Mouse (Mus musculus) MEL (cell line): ENCODE data around the gene Slc35b4. TPM values are rescaled to one million over a fixed set of nuclear protein-coding genes. Genes with fewer than 3 reads are reported as not detected.

Experiments used
- DNase-seq: peaks from one replicate; pipeline ENCODE4 v3.0.0; 2011; ENCODE audit warnings: low read depth, low spot score
- H3K27ac ChIP-seq: 2 replicates; pipeline ENCODE4 v1.5.1; 2012; ENCODE audit warnings: low read depth, mild to moderate bottlenecking, control low read depth, low read length, moderate library complexity; ENCODE audit not compliant: control insufficient read depth
- H3K27me3 ChIP-seq, 2 experiments: fragments of 150-350 bp in 1 of 2; sonication (generic) in 1 of 2; 2 replicates each; pipeline ENCODE4 v1.6.1; 2012; ENCODE audit warnings: low read length in 2 of 2, mild to moderate bottlenecking in 2 of 2, improper control_type of control experiment in 1 of 2, moderate library complexity in 1 of 2; ENCODE audit not compliant: insufficient read depth in 2 of 2, control insufficient read depth in 1 of 2
- H3K36me3 ChIP-seq, 2 experiments: 2 replicates each; pipeline ENCODE4 v1.6.1; 2012 to 2014; ENCODE audit warnings: low read length in 2 of 2, improper control_type of control experiment in 1 of 2, inconsistent platforms in 1 of 2, mild to moderate bottlenecking in 1 of 2; ENCODE audit not compliant: insufficient read depth in 2 of 2, control insufficient read depth in 1 of 2
- H3K4me1 ChIP-seq, 2 experiments: fragments of 150-350 bp in 1 of 2; sonication (generic) in 1 of 2; 2 replicates each; pipeline ENCODE4 v1.6.1; 2012; ENCODE audit warnings: low read length in 2 of 2, improper control_type of control experiment in 1 of 2, mild to moderate bottlenecking in 1 of 2; ENCODE audit not compliant: insufficient read depth in 2 of 2, control insufficient read depth in 1 of 2
- H3K4me3 ChIP-seq, 2 experiments: fragments of 150-350 bp in 1 of 2; sonication (generic) in 1 of 2; 2 replicates each; pipeline ENCODE4 v1.5.1; 2012; ENCODE audit warnings: low read depth in 2 of 2, low read length in 2 of 2, mild to moderate bottlenecking in 2 of 2, moderate library complexity in 2 of 2, control low read depth in 1 of 2, improper control_type of control experiment in 1 of 2; ENCODE audit not compliant: control insufficient read depth in 1 of 2, insufficient read depth in 1 of 2
- H3K79me2 ChIP-seq: 2 replicates; pipeline ENCODE4 v1.6.1; 2012; ENCODE audit warnings: mild to moderate bottlenecking, low read length, moderate library complexity; ENCODE audit not compliant: control insufficient read depth, poor library complexity, insufficient read depth
- H3K9ac ChIP-seq: 2 replicates; pipeline ENCODE4 v1.6.1; 2012; ENCODE audit warnings: low read depth, mild to moderate bottlenecking, control low read depth, low read length, moderate library complexity; ENCODE audit not compliant: control insufficient read depth, poor library complexity, severe bottlenecking
- H3K9me3 ChIP-seq: fragments of 150-350 bp; sonication (generic); replicated peaks from 2 replicates; pipeline ENCODE4 v1.6.1; 2012; ENCODE audit warnings: mild to moderate bottlenecking, low read length, improper control_type of control experiment, moderate library complexity; ENCODE audit not compliant: insufficient read depth
- CHD1 ChIP-seq: IDR thresholded peaks from 2 replicates; pipeline ENCODE4 v1.6.1; 2012; ENCODE audit warnings: low read depth, mild to moderate bottlenecking, inconsistent platforms, low read length, improper control_type of control experiment
- CHD2 ChIP-seq: IDR thresholded peaks from 2 replicates; pipeline ENCODE4 v1.6.1; 2011; ENCODE audit warnings: low read length, improper control_type of control experiment
- ETS1 ChIP-seq: IDR thresholded peaks from 2 replicates; pipeline ENCODE4 v1.6.1; 2012; ENCODE audit warnings: low read depth, mild to moderate bottlenecking, inconsistent platforms, low read length, improper control_type of control experiment, moderate library complexity
- GATA1 ChIP-seq: IDR thresholded peaks from 2 replicates; pipeline ENCODE4 v1.6.1; 2011; ENCODE audit warnings: low read depth, low read length, improper control_type of control experiment
- HCFC1 ChIP-seq: IDR thresholded peaks from 2 replicates; pipeline ENCODE4 v1.6.1; 2012; ENCODE audit warnings: low read depth, mild to moderate bottlenecking, inconsistent platforms, low read length, improper control_type of control experiment, moderate library complexity
- JUND ChIP-seq: IDR thresholded peaks from 2 replicates; pipeline ENCODE4 v1.6.1; 2011; ENCODE audit warnings: low read depth, mild to moderate bottlenecking, improper control_type of control experiment, low read length
- KAT2A ChIP-seq: conservative IDR thresholded peaks from 2 replicates; pipeline ENCODE4 v1.6.1; 2012; ENCODE audit warnings: low read depth, low read length, improper control_type of control experiment, inconsistent platforms
- MAFK ChIP-seq: IDR thresholded peaks from 2 replicates; pipeline ENCODE4 v1.6.1; 2011; ENCODE audit warnings: low read depth, mild to moderate bottlenecking, low read length, improper control_type of control experiment, borderline replicate concordance
- MAX ChIP-seq: IDR thresholded peaks from 2 replicates; pipeline ENCODE4 v1.6.1; 2011; ENCODE audit warnings: low read length, improper control_type of control experiment
- MEF2A ChIP-seq: IDR thresholded peaks from 2 replicates; pipeline ENCODE4 v1.6.1; 2014; ENCODE audit warnings: low read depth, mild to moderate bottlenecking, inconsistent platforms, low read length, improper control_type of control experiment; ENCODE audit not compliant: poor library complexity, insufficient replicate concordance, severe bottlenecking; ENCODE audit errors: extremely low read depth
- MXI1 ChIP-seq: IDR thresholded peaks from 2 replicates; pipeline ENCODE4 v1.6.1; 2011; ENCODE audit warnings: mild to moderate bottlenecking, low read depth, low read length, improper control_type of control experiment
- MYC ChIP-seq: IDR thresholded peaks from 2 replicates; pipeline ENCODE4 v1.6.1; 2011; ENCODE audit warnings: low read depth, mild to moderate bottlenecking, low read length, improper control_type of control experiment, moderate library complexity
- NRF1 ChIP-seq: IDR thresholded peaks from 2 replicates; pipeline ENCODE4 v1.6.1; 2014; ENCODE audit warnings: low read depth, mild to moderate bottlenecking, inconsistent platforms, low read length, improper control_type of control experiment, moderate library complexity; ENCODE audit not compliant: poor library complexity, insufficient read depth, severe bottlenecking
- POLR2A ChIP-seq, 2 experiments: IDR thresholded peaks; 2 replicates each; pipeline ENCODE4 v1.6.1; 2011 to 2012; ENCODE audit warnings: low read length in 2 of 2, mild to moderate bottlenecking in 2 of 2, control low read depth in 1 of 2, improper control_type of control experiment in 1 of 2, low read depth in 1 of 2, moderate library complexity in 1 of 2; ENCODE audit not compliant: control insufficient read depth in 1 of 2, insufficient read depth in 1 of 2, poor library complexity in 1 of 2
- POLR2AphosphoS2 ChIP-seq: IDR thresholded peaks from 2 replicates; pipeline ENCODE4 v1.6.1; 2011; ENCODE audit warnings: low read length, improper control_type of control experiment
- POLR2AphosphoS5 ChIP-seq: IDR thresholded peaks from 2 replicates; pipeline ENCODE4 v1.6.1; 2012; ENCODE audit warnings: low read depth, borderline replicate concordance, mild to moderate bottlenecking, inconsistent platforms, low read length, moderate library complexity, mixed read lengths
- TBP ChIP-seq: IDR thresholded peaks from 2 replicates; pipeline ENCODE4 v1.8.0; 2011; ENCODE audit warnings: low read depth, low read length, improper control_type of control experiment
- TCF12 ChIP-seq: IDR thresholded peaks from 2 replicates; pipeline ENCODE4 v1.6.1; 2014; ENCODE audit warnings: low read depth, mild to moderate bottlenecking, inconsistent platforms, low read length, improper control_type of control experiment, moderate library complexity
- USF1 ChIP-seq: IDR thresholded peaks from 2 replicates; pipeline ENCODE4 v1.6.1; 2014; ENCODE audit warnings: low read depth, mild to moderate bottlenecking, inconsistent platforms, low read length, improper control_type of control experiment, moderate library complexity
- ZC3H11A ChIP-seq: IDR thresholded peaks from 2 replicates; pipeline ENCODE4 v1.6.1; 2012; ENCODE audit warnings: low read depth, mild to moderate bottlenecking, inconsistent platforms, low read length, improper control_type of control experiment
- ZKSCAN1 ChIP-seq: IDR thresholded peaks from 2 replicates; pipeline ENCODE4 v1.6.1; 2012; ENCODE audit warnings: low read depth, mild to moderate bottlenecking, inconsistent platforms, low read length, improper control_type of control experiment, moderate library complexity
- ZMIZ1 ChIP-seq: IDR thresholded peaks from 2 replicates; pipeline ENCODE4 v1.6.1; 2012; ENCODE audit warnings: low read depth, mild to moderate bottlenecking, inconsistent platforms, low read length, improper control_type of control experiment, moderate library complexity
- polyA plus RNA-seq, 2 experiments: library from polyadenylated mRNA; stranded (reverse) in 1 of 2; unstranded in 1 of 2; fragments of >175 nt in 1 of 2; fragments of >200 nt in 1 of 2; gene quantifications; 2 replicates each; pipeline versions ENCODE4 v1.2.1 to v1.2.4; 2012; ENCODE audit warnings: low replicate concordance in 2 of 2, low read depth in 1 of 2; ENCODE audit not compliant: insufficient read length in 2 of 2, insufficient read depth in 1 of 2, missing spikeins in 1 of 2
- total RNA-seq: library from RNA; depleted of rRNA; stranded (reverse); fragments of 300-350 nt; gene quantifications from 2 replicates; pipeline ENCODE4 v1.2.3, GENCODE M21; 2012

Slc35b4 gene
- total and polyA plus RNA-seq, 3 experiments: 6.1 to 10.7 TPM; not detected in 1

GRCm38 (mm10) chr6:34138366-34138765 is 38.5 kb downstream of the Slc35b4 start:
- no peaks in the 10 kb centered on the region for H3K79me2 ChIP-seq
- TF ChIP-seq TCF12: no peak
- TF ChIP-seq ETS1: no peak
- TF ChIP-seq ZMIZ1: no peak
- no peak for TF ChIP-seq MAX
- TF ChIP-seq MAFK: no peak
- TF ChIP-seq USF1: no peak
- TF ChIP-seq POLR2AphosphoS5: no peak
- no peak for TF ChIP-seq JUND
- TF ChIP-seq KAT2A: no peak
- TF ChIP-seq MEF2A: no peak
- TF ChIP-seq, all 39 proteins: peak for 0
- no peaks in the 10 kb centered on the region for H3K27me3 ChIP-seq
- H3K4me3 ChIP-seq: no peak overlapping the region
- H3K27ac ChIP-seq: no peak overlapping the region
- no peaks in the 10 kb centered on the region for H3K9me3 ChIP-seq
- no peaks in the 10 kb centered on the region for H3K4me1 ChIP-seq
- H3K9ac ChIP-seq: no peak overlapping the region
- no peaks in the 10 kb centered on the region for H3K36me3 ChIP-seq
- DNase-seq: no peak

DNA sequence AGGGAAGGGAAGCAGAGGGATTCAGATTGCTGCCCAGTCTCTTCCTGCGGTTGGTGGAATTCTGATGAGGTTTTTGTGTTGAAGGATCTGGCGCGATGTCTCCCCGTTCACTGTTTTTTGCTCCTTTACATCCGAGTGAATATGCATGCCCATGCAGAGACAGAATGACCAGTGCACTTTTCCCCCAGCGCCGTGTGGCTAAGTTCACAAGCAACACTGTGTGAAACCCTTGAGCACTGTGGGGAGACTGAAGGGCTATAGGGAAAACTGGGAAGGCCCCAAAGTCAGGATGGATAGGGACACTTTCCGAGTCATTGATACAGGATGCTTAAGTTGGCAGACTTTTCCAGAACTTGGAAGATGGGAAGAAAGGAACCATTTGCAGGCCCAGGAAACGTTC is 44.5 kb downstream of the Slc35b4 start:
- H3K9me3 ChIP-seq: no peaks in the 10 kb centered on the region
- H3K36me3 ChIP-seq: no peaks in the 10 kb centered on the region
- TF ChIP-seq GATA1: no peak
- TF ChIP-seq CHD2: no peak
- no peak for TF ChIP-seq TBP
- TF ChIP-seq POLR2AphosphoS2: no peak
- TF ChIP-seq POLR2A (IDR thresholded peaks at IDR 0.05; ENCODE audit: control insufficient read depth in 1 of 2, insufficient read depth in 1 of 2, low read depth in 1 of 2, low read length in 2 of 2, poor library complexity in 1 of 2): no peak
- TF ChIP-seq MYC: no peak
- TF ChIP-seq MXI1: no peak
- TF ChIP-seq CHD1: no peak
- no peak for TF ChIP-seq ZC3H11A
- TF ChIP-seq ZKSCAN1: no peak
- no peak for TF ChIP-seq MAFK
- TF ChIP-seq NRF1: no peak
- no peak for TF ChIP-seq JUND
- no peak for TF ChIP-seq HCFC1
- no peak for TF ChIP-seq ZMIZ1
- TF ChIP-seq, all 39 proteins: peak for 0
- Histone ChIP-seq H3K79me2 (no peaks in the 10 kb centered on the region), H3K9ac (no peak overlapping the region), H3K27me3 (peaks cover 0 to 2% of the 10 kb centered on the region in 2 experiments; a peak in 2 of 4 replicates), H3K4me1 (no peaks in the 10 kb centered on the region), H3K4me3 (no peak overlapping the region), H3K27ac (no peak overlapping the region)
- no peak for DNase-seq
